Mouse (Mus musculus) cerebellum, adult 11 months (tissue): ENCODE data around the gene Gbp6.
"Not testable (repeated sequence)": the region's sequence is repeated elsewhere in the genome, so short reads cannot be mapped to it uniquely, and the experiment has no call there.

Source experiments
- DNase-seq: peaks from one replicate; pipeline ENCODE4 v3.0.0; 2022

The Gbp6 gene

GRCm38 (mm10) chr5:105293226-105294165 is at the start of gene Gbp6, which contains the start of gene Gm43302:
Gene Gbp6 (minus strand): TSS chr5:105293698.
Gene Gm43302 (minus strand): TSS chr5:105293695.
- DNase-seq = peak; percentile 52

DNA sequence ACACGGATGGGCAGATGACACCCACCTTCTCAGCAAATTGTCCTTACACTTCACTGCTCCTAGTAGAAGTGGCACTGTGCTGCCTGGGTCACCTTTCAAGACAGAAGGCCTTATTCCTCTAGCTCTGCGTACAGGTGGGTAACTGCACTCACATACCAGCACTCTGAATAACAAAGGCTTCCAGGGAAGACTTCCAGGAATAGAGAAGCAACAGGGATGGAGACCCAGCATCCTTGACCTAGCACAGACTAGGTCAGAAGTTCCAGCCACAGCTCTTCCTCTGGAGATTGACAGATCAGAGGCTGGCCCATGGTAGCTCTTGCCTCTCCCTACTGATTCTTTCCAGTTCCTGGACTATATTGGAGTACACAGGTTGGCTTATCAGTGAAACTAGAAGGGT is 47.8 kb upstream of the Gbp6 start:
- no peak for DNase-seq

DNA sequence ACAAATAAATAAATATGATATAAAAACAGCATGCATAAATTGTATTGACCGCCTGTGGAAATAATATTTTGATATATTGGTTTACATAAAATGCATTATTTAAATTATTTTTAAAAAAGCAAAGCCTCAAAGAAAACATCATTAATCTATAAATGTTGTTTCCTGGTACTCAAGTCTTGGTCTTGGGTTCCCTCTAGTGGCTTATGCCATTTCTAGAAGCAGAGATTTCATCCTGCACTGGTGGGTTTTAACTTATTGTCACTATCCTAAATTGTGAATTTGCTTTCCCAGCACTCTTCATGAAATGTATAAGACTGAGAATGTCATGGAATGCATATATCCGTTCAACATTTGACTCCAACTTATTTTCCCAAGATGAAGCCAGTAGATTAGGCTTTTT is 29.0 kb upstream of the Gbp6 start:
- no peak for DNase-seq

GRCm38 (mm10) chr5:105310941-105311340 is 17.4 kb upstream of the Gbp6 start:
- no peak for DNase-seq

GRCm38 (mm10) chr5:105309148-105309547 is 15.7 kb upstream of the Gbp6 start:
- not testable (repeated sequence) for DNase-seq

GRCm38 (mm10) chr5:105306946-105307345 is 13.4 kb upstream of the Gbp6 start:
- not testable (repeated sequence) for DNase-seq

DNA sequence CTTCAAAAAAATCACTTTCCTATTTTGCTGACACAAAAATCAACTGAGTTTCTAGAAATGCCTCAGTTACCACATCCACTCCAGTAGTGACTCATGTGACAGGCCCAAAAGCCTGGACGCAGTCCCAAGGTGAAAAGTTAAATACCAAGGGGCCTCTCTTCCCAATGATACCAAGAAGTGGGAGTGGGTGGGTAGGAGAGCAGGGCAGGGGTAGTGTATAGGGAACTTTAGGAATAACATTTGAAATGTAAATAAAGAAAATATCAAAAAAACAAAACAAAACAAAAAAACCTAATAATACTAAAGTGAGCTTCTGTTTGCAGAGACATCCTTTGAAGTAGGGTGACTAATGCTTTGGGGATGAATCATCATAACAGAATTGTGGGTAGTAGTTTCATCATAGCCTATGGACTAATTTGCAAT is 12.7 kb upstream of the Gbp6 start:
- no peak for DNase-seq

DNA sequence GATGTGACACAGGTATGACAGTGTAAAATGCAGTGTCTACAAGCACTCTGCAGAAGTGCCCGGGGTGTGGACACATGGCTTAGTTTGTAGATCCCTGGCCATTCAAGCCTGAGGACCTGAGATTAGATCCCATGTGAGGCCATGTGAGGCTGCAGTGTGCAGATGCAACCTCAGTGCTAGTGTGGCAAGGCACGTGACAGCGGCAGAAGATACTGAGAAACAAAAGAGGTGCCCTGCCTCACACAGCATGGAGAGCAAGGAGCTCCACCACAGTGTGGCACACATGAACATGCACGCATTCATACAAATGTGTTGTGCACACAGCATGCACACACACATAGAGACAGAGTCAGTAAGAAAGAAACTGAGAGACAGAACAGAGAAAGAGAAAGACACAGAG is 12.2 kb upstream of the Gbp6 start:
- not testable (repeated sequence) for DNase-seq

DNA sequence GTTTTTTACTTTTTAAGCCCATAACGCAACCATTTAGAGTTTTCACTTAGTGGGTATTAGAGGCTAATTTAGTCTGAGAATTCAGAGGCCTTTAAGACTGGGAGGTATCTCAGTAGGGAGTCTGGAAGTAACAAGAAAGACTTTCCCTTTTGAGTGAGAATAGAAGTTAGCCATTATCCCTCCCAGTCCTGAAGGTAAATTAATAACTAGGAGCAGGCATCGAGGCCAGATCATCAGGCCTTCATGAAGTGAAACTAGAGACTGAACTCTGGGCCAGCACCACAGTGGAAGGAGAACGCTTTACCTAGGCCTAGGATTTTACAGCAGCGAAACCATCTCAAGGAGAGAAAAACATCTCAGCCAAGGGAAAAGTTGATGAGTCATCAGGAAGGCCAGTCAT is 8.5 kb upstream of the Gbp6 start:
- no peak for DNase-seq

GRCm38 (mm10) chr5:105301531-105301930 is 8.0 kb upstream of the Gbp6 start:
- no peak for DNase-seq

GRCm38 (mm10) chr5:105295746-105296145 is 2.2 kb upstream of the Gbp6 start:
- no peak for DNase-seq

GRCm38 (mm10) chr5:105292492-105292891 is 1.0 kb downstream of the Gbp6 start:
- no peak for DNase-seq

GRCm38 (mm10) chr5:105290921-105291320 is 2.6 kb downstream of the Gbp6 start:
- DNase-seq = not testable (repeated sequence)

- DNase-seq = not testable (repeated sequence)
These were observed 32.8 kb downstream of the Gbp6 start for GRCm38 (mm10) chr5:105260673-105261072.

DNA sequence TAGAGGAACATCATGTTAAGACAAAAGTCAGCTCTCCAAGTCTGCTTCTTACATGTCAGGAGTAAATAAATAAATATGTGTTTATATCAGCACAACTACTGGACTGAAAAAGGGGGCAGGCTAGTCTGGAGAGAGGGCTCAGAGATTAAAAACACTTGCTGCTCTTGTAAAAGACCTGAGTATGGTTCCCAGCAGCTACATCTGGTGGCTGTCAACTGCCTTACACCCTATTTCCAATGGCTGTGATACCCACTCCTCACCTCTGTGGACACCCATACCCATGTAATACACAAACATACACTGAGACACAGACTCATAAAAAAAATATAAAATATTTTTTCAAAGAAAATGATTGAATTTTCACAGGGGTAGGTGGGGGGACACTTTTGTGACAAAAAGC is 41.0 kb downstream of the Gbp6 start:
- no peak for DNase-seq

- DNase-seq = not testable (repeated sequence)
These were observed 48.8 kb downstream of the Gbp6 start for GRCm38 (mm10) chr5:105244741-105245140.

GRCm38 (mm10) chr5:105240982-105241381 is 52.5 kb downstream of the Gbp6 start:
- DNase-seq = not testable (repeated sequence)

DNA sequence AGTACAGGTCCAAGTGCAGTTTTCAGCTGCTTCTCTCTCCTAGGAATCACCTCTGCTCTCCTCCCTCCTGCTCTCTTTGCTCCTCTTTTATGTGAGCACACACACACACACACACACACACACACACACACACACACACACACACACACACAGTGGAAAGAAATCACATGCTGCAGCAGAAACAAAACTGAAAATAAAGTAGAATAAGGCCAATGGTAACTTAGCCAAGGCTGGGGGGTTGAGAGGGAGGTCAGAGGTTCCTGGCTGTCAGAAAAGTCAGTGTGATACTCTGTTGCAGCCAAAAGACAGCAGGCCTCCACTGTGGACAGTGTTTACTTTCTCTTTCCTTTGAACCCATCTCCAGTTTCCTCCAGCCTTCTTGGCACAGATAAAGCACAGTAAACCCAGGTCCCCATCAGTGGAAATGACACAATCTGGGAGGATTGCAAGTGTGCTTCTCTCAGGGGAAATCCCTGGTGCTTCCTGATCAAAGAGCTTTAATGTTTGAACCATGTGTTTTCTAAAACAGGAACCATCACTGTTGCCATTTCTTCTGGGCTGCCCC is 53.9 kb downstream of the Gbp6 start, which contains the start of gene Gbp10:
Gbp10 (minus strand) TSS at position 51 of the 565 bp plus-strand sequence.
- not testable (repeated sequence) for DNase-seq

DNA sequence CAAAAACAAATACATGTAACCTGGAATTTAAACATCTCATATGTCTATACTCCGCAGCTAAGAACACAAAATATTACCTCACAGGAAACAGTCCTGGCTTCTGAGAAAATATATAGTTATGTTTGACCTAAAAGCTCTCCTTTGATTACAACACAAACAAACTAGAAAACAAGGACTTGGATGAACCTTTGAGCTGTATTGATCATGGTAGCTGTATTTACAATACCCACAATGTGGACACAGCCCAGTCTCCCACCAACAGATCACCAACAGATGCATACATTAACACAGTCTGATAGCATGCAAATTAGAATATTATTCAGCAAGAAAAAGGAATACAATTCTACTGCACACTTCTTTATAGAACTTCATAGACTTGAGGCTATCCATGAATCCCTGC is 55.1 kb downstream of the Gbp6 start:
- not testable (repeated sequence) for DNase-seq

DNA sequence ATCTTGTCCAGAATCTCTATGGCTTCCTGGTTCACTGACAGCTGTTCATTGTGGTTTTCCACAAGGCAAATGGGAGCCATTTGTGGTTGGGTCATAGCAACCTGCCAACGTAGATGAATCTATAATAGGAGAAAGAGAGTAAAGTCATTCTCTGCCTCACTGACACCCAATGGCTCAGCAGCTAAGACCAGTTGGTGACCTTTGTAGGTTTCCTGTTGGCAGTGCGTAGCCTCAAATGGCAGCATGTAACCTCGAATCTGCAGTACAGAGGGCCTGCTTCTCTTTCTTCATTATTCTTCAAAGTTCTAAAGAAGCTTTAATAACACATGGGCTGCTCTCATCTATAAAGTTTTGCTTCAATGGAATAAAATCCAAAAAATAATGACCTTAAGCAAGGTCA is 57.5 kb downstream of the Gbp6 start:
- DNase-seq = not testable (repeated sequence)
